Mouse (Mus musculus) ES-E14 (cell line): ENCODE results near the gene St7. TPM values are rescaled to one million over a fixed set of nuclear protein-coding genes. Genes with fewer than 3 reads are reported as not detected.
"Not testable (repeated sequence)": the region's sequence is repeated elsewhere in the genome, so short reads cannot be mapped to it uniquely, and the experiment has no call there.

Experiments used
- DNase-seq: peaks from one replicate; pipeline ENCODE4 v3.0.0-alpha.2; 2013; ENCODE audit warnings: low read depth, low spot score
- H3K27ac ChIP-seq: 2 replicates; pipeline ENCODE4 v1.5.1; 2012; ENCODE audit warnings: low read depth, mild to moderate bottlenecking, low read length, moderate library complexity, mixed read lengths; ENCODE audit not compliant: poor library complexity, insufficient read depth, severe bottlenecking
- H3K36me3 ChIP-seq: 2 replicates; pipeline ENCODE4 v1.6.1; 2012; ENCODE audit warnings: mild to moderate bottlenecking, low read length, moderate library complexity, mixed read lengths; ENCODE audit not compliant: control insufficient read depth, poor library complexity, insufficient read depth, severe bottlenecking
- H3K4me1 ChIP-seq, 2 experiments: fragments of 150-350 bp in 1 of 2; sonication (generic) in 1 of 2; 2 replicates each; pipeline ENCODE4 v1.6.1; 2012; ENCODE audit warnings: low read length in 2 of 2, mild to moderate bottlenecking in 1 of 2, mixed read lengths in 1 of 2; ENCODE audit not compliant: control insufficient read depth in 2 of 2, insufficient read depth in 2 of 2, poor library complexity in 1 of 2
- H3K4me3 ChIP-seq, 2 experiments: fragments of 150-350 bp in 1 of 2; sonication (generic) in 1 of 2; 2 replicates each; pipeline ENCODE4 v1.5.1; 2012; ENCODE audit warnings: low read length in 2 of 2, low read depth in 1 of 2, mild to moderate bottlenecking in 1 of 2, mixed read lengths in 1 of 2; ENCODE audit not compliant: insufficient read depth in 1 of 2, poor library complexity in 1 of 2, severe bottlenecking in 1 of 2
- H3K9ac ChIP-seq: 2 replicates; pipeline ENCODE4 v1.6.1; 2012; ENCODE audit warnings: low read depth, mild to moderate bottlenecking, low read length, mixed read lengths; ENCODE audit not compliant: poor library complexity, insufficient read depth, severe bottlenecking
- H3K9me3 ChIP-seq: fragments of 150-350 bp; sonication (generic); 2 replicates; pipeline ENCODE4 v1.6.1; 2012; ENCODE audit warnings: low read depth, mild to moderate bottlenecking, low read length; ENCODE audit not compliant: control insufficient read depth, insufficient read depth
- CHD2 ChIP-seq: IDR thresholded peaks from 2 replicates; pipeline ENCODE4 v1.6.1; 2014; ENCODE audit warnings: mild to moderate bottlenecking, low read depth, low read length, inconsistent platforms
- HCFC1 ChIP-seq: IDR thresholded peaks from 2 replicates; pipeline ENCODE4 v1.6.1; 2012; ENCODE audit warnings: low read length, inconsistent platforms, borderline replicate concordance; ENCODE audit not compliant: insufficient read depth
- MAFK ChIP-seq: IDR thresholded peaks from 2 replicates; pipeline ENCODE4 v1.6.1; 2014; ENCODE audit warnings: mild to moderate bottlenecking, low read depth, low read length, inconsistent platforms; ENCODE audit not compliant: insufficient read depth
- ZC3H11A ChIP-seq: IDR thresholded peaks from 2 replicates; pipeline ENCODE4 v1.6.1; 2012; ENCODE audit warnings: low read depth, mild to moderate bottlenecking, inconsistent platforms, low read length, borderline replicate concordance
- ZNF384 ChIP-seq: IDR thresholded peaks from 2 replicates; pipeline ENCODE4 v1.6.1; 2012; ENCODE audit warnings: low read depth, low read length, inconsistent platforms
- in situ Hi-C, 2 experiments: fragments of 600-800 bp; cut with MboI; formaldehyde crosslinking; loops; one replicate each; pipeline ENCODE4 v1.15.1; 2025; ENCODE audit warnings: low sequenced_read_pairs in 2 of 2, inconsistent platforms in 1 of 2; ENCODE audit not compliant: unreplicated experiment in 2 of 2
- total RNA-seq: library from RNA; depleted of rRNA; stranded (reverse); fragments of 300-350 nt; gene quantifications from 2 replicates; pipeline ENCODE4 v1.2.3, GENCODE M21; 2012

The St7 gene
- total RNA-seq, 1 experiment, result 4.2 TPM

DNA sequence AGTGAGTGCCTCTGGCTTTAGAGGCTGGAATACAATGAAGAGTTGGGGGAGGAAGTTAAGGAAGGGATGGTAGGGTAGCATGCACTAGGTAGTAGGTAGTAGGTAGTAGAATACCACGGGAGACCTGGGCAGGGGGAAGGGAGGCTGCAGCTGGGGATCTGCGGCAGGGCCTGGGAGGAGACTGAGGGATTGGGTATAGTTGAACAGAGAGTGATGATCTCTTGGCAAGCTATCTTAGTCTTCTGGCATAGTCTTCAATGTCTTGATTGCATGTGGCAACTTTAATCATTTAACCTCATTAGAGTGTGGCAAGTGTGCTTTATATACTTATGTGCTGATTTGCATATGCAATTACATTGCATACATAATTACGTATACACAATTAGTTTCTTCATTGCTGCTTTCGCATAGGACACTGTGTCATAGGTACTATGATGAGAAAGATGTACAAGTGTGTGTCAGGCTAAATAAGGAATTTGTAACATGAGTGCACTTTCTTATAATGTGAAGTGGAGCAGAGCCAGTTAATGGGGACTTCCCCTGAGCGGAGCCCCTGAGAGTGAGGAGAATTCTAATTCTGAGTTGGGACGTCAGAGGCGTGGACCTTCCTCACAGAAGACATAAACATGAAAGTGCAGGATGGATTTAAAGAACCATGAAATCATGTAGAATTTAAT is 8.3 kb downstream of the St7 start:
- Histone ChIP-seq H3K4me3 (no peak overlapping the region), H3K9me3 (no peaks in the 10 kb centered on the region), H3K27ac (no peak overlapping the region), H3K9ac (no peak overlapping the region), H3K36me3 (no peaks in the 10 kb centered on the region), H3K4me1 (no peaks in the 10 kb centered on the region)
- no peak for TF ChIP-seq MAFK
- TF ChIP-seq HCFC1, result no peak
- no peak for TF ChIP-seq ZNF384
- TF ChIP-seq CHD2, result no peak
- no peak for TF ChIP-seq ZC3H11A
- in situ Hi-C loops, result no loop called here
- no peak for DNase-seq

GRCm38 (mm10) chr6:17704038-17704437 is 11.3 kb downstream of the St7 start:
- H3K36me3 ChIP-seq, H3K9ac ChIP-seq, DNase-seq, H3K4me3 ChIP-seq, in situ Hi-C loops, H3K9me3 ChIP-seq, H3K27ac ChIP-seq, H3K4me1 ChIP-seq: not testable (repeated sequence)

DNA sequence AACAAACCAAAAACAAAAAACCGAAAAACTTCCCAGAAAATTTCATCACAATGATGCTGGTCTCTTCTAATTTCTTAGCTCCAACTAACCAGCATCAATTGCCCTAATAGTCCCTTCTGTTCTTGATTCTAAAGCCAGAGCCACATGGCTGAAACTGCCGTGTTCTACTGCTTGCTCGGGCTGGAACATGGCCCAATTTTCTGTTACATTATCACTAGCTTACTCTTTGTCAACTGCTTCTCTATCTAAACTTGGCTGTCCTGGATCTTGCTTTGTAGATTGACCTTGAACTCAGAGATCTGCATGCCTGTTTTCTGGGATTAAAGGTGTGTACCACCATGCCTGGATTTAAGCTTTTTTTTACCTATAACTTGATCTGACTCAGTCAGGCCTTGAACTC is 13.2 kb downstream of the St7 start:
- in situ Hi-C loops, result no loop called here
- DNase-seq, result no peak
- TF ChIP-seq ZC3H11A (no peak), ZNF384 (no peak), HCFC1 (no peak), MAFK (no peak), CHD2 (no peak)
- Histone ChIP-seq H3K27ac (no peak overlapping the region), H3K4me3 (no peak overlapping the region), H3K9me3 (no peaks in the 10 kb centered on the region), H3K9ac (no peak overlapping the region), H3K36me3 (no peaks in the 10 kb centered on the region), H3K4me1 (no peaks in the 10 kb centered on the region)

DNA sequence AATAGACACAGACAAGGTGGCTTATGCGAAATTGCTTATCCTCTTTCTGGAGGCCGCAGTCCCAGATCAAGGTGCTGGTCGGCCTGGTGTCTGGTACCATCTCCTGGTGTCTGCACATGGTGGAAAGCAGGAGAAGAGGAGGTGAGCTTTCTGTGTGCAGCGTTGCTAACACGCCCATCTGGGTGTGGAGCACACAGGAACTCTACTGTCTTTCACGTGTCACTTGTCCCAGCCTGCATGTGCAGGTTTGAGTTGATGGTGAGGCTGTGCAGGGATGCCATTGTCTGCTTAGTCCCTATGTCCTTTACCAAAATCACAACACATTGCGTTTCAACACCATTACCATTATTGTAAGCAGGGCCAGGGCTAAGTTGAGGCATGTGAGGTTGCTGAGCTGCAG is 26.2 kb downstream of the St7 start:
- Histone ChIP-seq H3K4me3 (no peak overlapping the region), H3K9ac (no peak overlapping the region), H3K4me1 (no peaks in the 10 kb centered on the region), H3K36me3 (no peaks in the 10 kb centered on the region), H3K27ac (no peak overlapping the region), H3K9me3 (no peaks in the 10 kb centered on the region)
- no peak for DNase-seq
- in situ Hi-C loops, result no loop called here
- TF ChIP-seq ZC3H11A, result no peak

GRCm38 (mm10) chr6:17719423-17719822 is 26.7 kb downstream of the St7 start:
- Histone ChIP-seq H3K9me3 (no peaks in the 10 kb centered on the region), H3K9ac (no peak overlapping the region)

More at GRCm38 (mm10) chr6:17719423-17719822, 26.7 kb downstream of the St7 start:
- Histone ChIP-seq H3K27ac (no peak overlapping the region), H3K4me1 (no peaks in the 10 kb centered on the region), H3K4me3 (no peak overlapping the region), H3K36me3 (no peaks in the 10 kb centered on the region)
- no peak for DNase-seq
- no peak for TF ChIP-seq MAFK
- no peak for TF ChIP-seq CHD2
- TF ChIP-seq ZC3H11A, result no peak
- TF ChIP-seq HCFC1, result no peak
- no peak for TF ChIP-seq ZNF384
- in situ Hi-C loops, result no loop called here
